Mouse (Mus musculus) left cerebral cortex, postnatal 4 days (tissue): ENCODE results near the gene Cyp4v3. TPM values are rescaled to one million over a fixed set of nuclear protein-coding genes. Genes with fewer than 3 reads are reported as not detected.

Experiments
- DNase-seq: peaks from one replicate; pipeline ENCODE4 v3.0.0-alpha.2; 2022
- intact Hi-C: fragments of 180-260 bp; cut with DNase I; formaldehyde crosslinking; loops from one replicate; pipeline ENCODE4 v1.15.1; 2025
- total RNA-seq, 2 experiments: library from RNA; stranded (reverse); gene quantifications; 2 replicates each; pipeline ENCODE4 v1.2.3; 2021

The Cyp4v3 gene
- total RNA-seq, 2 experiments from 2014 or later = 2.7 to 3.0 TPM

DNA sequence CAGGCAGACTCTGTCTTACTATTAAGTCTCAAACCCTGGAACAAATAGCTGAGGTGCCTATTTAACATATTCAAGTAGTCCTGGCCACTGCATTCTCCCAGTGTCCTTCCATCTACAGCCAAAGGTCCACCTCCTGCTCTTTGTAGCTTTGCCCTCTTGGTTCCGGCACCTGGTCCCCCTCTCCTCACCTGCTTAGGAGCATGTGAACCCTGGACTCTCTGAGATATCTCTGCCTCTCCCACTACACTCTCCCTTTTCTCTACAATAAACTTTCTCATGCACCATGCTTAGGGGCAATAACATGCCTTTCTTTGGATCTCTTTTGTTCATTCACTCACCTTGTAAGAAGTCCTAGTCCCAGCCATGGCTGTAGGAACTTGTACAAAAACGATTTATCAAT, 11.7 kb downstream of the Cyp4v3 start:
- no peak for DNase-seq
- intact Hi-C loops = no loop called here

DNA sequence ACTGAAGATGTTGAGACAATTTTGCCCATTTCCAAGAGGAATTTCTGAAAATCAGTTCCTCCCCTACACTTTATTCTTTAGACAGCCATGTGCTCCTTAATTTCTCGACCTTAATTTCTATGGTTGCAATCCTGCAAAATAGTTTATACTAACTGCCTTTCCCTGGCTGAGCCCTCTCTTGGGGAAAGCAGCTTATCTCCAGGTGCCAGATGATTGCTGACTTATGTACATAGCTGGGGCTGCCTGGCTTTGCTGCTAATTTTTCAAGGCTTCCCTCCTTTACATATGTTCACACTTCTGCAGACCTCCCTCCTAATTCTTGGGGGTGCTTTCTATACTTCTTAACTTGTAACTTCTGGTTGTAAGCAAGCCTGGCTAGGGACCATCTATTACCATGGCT, 12.1 kb downstream of the Cyp4v3 start:
- DNase-seq = no peak
- intact Hi-C loops = no loop called here

DNA sequence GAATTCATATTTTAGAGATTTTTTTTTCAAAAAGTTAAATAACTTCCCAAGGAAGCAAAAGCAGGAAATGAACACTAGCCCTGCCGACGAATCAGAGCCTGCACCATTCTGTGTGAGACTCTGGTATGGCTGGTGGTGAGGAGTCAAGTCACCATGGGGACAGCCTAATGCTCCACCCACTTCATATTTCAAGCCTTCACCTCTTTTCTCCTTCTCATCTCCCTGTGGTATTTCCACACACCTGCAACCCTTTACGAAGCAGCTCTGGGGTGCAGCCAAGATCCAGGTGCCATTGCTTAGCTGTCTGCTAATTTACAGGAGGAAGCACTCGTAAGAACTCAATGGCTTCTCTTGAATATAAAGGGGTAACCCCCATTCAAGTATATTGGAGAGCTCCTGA, 22.0 kb downstream of the Cyp4v3 start:
- no peak for DNase-seq
- intact Hi-C loops = no loop called here

- intact Hi-C loops = no loop called here
- DNase-seq = no peak
Observed at GRCm38 (mm10) chr8:45308366-45308765, 24.6 kb downstream of the Cyp4v3 start, which contains the start of gene Gm45753. Gm45753 (minus strand) TSS chr8:45308466.

- intact Hi-C loops = no loop called here
- DNase-seq = no peak
Observed at GRCm38 (mm10) chr8:45305479-45305878, 27.5 kb downstream of the Cyp4v3 start.

DNA sequence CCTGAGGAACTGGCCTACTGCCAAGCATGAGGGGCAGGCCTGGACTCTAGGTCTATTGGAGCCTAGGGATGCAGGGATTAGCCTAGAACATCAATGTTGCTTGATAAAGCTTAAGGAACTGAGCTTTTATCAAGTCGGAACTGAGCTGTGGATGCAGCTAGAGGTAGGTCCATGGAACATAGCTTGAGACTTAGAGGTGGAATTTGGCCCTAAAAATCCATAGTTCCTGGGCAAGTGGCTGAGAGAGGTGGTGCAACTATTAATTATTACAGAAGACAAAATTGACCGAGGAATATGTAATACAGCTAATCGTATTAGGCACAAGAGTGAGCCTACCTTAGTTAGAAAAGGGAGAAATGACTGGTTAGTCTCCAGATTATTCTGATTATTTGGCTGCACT, 28.7 kb downstream of the Cyp4v3 start:
- intact Hi-C loops = no loop called here
- no peak for DNase-seq

- intact Hi-C loops = no loop called here
- DNase-seq = peak; percentile 4
Observed at GRCm38 (mm10) chr8:45302390-45302789, 30.6 kb downstream of the Cyp4v3 start.

DNA sequence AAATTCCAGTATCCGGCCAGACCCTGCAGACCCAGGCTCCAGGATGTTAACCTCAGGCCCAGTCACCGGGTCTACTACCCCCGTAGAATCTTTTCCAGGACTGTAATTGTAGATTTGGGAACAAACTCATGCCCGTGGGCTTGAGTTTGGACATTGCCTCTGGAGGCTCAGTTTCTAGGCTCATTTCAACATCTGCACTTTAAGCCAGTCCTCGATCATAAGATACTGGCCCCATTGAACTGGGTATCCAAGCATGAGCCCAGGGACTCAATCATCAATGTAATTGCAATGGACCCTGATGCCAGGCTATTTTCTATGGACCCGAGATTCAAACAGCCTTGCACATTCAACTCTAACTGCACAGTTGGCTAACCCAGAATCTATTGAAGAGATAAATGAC, 37.7 kb downstream of the Cyp4v3 start:
- no peak for DNase-seq
- intact Hi-C loops = no loop called here

DNA sequence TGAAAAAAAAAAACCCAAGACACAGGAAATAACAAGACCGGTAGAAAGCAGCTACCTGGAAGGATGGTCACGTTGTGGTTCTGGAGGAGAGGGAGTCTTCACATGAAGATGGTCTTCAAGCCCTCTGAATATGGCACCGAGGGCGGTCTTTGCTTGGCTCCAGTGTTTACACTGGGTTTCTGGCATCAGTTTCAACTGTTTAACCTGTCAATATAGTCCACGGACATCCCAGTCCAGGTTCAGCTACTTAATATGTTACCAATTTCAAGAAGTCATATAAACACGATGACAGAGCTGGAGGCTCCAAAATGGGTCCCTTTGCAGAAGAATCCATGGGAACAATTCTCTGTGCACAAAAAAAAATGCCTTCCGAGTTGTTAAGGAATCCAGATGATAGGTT, 38.3 kb downstream of the Cyp4v3 start, which contains the start of gene Klkb1:
TSS of gene Klkb1 (minus strand) at position 173 of the 400 bp plus-strand sequence.
- DNase-seq = no peak
- intact Hi-C loops = no loop called here

GRCm38 (mm10) chr8:45291790-45292189, 41.2 kb downstream of the Cyp4v3 start:
- DNase-seq = peak; percentile 73
- intact Hi-C loops = no loop called here

- no peak for DNase-seq
- intact Hi-C loops = no loop called here
Observed at GRCm38 (mm10) chr8:45281630-45282029, 51.4 kb downstream of the Cyp4v3 start.

DNA sequence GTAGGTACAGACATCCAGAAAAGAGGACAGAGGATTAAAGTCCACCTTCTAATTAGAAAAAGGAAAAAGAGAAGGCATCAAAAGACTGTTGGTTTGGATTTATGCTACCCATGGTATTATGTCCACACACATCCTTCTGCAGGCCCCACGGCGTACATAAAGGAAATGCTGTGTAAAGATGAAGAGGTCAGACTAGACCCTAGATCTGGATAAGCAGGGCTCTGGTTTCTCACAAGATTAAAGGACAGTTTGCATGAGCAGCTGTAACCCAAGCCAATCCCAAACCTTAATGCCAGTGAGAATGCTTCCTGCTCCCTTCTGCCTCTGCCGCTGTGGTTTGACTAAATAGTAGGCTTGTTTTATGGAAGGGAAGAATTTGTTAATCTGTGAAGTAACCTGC, 55.6 kb downstream of the Cyp4v3 start:
- intact Hi-C loops = no loop called here
- DNase-seq = no peak

DNA sequence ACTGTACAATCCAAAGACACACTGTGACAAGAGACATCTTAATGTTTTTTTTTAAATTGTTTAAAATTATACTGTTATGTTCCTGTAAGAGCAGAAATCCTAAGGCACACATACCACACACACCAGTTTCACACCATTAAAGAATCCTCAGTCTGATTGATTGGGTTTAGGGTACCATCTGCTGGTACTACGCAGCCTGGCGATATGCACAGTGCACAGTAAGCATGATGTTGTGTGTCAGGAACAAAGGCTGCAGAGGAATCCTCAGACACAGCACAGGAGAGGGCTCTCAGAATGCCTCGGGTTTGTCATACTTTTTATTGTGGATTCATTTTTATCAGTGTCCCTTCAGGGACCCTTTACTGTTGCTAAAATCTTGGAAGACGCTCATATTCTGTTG, 58.7 kb downstream of the Cyp4v3 start:
- DNase-seq = no peak
- intact Hi-C loops = no loop called here

DNA sequence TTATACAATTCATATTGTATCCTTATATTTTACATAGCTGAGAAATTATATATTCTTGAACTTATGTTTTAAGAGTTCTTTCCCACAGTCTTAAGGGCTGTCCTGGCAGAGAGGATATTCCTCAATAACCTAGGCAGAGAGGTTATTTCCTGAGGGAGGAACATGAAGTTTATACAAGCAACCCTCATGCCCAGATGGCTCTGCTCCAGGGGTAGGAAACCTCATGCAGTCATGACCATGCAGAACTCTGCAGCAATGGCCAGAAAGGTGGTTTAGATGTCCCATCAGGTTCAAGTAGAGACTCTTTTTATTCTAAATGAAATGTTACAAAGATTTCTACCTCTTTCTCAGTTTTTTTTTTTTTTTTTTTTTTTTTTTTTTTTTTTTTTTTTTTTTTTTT, 64.0 kb downstream of the Cyp4v3 start:
- DNase-seq = no peak
- intact Hi-C loops = no loop called here

- DNase-seq = no peak
- intact Hi-C loops = no loop called here
Observed at GRCm38 (mm10) chr8:45268485-45268884, 64.5 kb downstream of the Cyp4v3 start.

DNA sequence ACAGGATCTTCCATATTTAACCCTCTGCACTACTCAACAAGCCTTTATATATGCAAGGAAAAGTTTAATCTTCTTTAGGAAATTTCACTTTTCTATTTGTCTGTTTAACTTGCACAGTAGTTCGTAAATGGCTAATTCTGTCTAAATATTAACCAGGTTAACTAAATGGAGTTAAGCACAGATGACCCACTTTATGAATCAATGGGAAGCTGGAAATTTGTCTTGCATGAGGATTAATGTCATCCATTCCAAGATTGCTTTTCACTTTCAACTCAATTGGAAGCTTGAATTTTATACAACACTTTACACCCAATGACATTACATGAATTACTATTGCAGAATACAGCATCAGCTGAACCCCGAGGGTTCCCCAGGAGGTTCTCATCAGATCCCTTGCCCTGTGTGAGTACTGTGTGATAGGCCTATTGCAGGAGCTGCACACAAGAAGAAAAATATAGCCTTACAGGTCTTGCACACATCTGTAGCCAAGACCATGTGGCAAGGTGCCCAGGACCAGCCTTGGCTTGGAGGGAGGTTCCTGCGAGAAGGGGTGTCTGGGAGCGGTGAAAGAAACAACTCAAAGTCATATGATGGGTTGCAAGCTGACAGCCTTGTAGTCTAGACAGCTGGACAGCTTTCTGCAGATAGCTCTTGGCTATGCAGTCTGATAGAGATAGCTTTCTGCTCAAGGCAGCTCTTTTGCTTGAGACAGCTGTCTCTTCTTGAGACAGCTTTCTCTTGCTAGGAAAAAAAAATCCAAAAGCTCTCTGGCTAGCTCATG, 65.2 kb downstream of the Cyp4v3 start:
- intact Hi-C loops = no loop called here
- DNase-seq = peak; percentile 27

- DNase-seq = no peak
- intact Hi-C loops = no loop called here
Observed at GRCm38 (mm10) chr8:45266993-45267392, 66.0 kb downstream of the Cyp4v3 start.

- intact Hi-C loops = no loop called here
- no peak for DNase-seq
Observed at GRCm38 (mm10) chr8:45264918-45265317, 68.1 kb downstream of the Cyp4v3 start.

- no peak for DNase-seq
- intact Hi-C loops = no loop called here
Observed at GRCm38 (mm10) chr8:45262851-45263250, 70.2 kb downstream of the Cyp4v3 start.

- no peak for DNase-seq
- intact Hi-C loops = no loop called here
Observed at GRCm38 (mm10) chr8:45261920-45262319, 71.1 kb downstream of the Cyp4v3 start, which contains the start of gene F11. F11 (minus strand) TSS chr8:45262031.

DNA sequence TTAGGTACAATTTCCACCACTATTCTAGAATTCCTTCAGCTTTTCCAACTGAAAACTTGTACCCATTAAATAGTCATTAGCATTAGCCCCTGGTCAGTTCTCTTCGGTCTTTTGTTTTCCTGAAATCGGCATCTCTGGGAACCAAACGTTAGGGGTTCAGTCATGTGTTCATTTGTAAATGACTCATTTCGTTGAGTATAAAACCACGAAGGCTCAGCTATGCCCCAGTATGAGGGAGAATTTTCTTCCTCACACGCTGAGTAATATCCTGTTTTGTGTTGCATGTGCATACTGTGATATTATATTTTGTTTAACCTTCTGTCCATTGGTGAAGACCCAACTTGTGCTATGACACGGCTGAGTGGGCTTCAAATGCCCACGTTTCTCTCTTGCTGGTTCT, 74.6 kb downstream of the Cyp4v3 start:
- intact Hi-C loops = no loop called here
- DNase-seq = no peak

- no peak for DNase-seq
- intact Hi-C loops = no loop called here
Observed at GRCm38 (mm10) chr8:45255040-45255439, 78.0 kb downstream of the Cyp4v3 start.
